Mouse (Mus musculus): ENCODE results near the gene Bloc1s4. TPM values are rescaled to one million over a fixed set of nuclear protein-coding genes. Genes with fewer than 3 reads are reported as not detected.

The Bloc1s4 gene
- polyA plus RNA-seq, 1 experiment from 2014 or later = 23.5 TPM

GRCm38 (mm10) chr5:36736009-36736408 lies 12.4 kb downstream of the Bloc1s4 start:
- 82% methylated on average over 8 of the region's 8 CpGs for WGBS
- H3K27me3 ChIP-seq (ENCODE audit: insufficient read depth, poor library complexity, severe bottlenecking) = no peaks in the 10 kb centered on the region
- H3K27ac ChIP-seq = no peak overlapping the region
- no peak overlapping the region for H3K4me3 ChIP-seq
- no peak for DNase-seq (ENCODE audit: low spot score)
- peaks cover under 1% of the 10 kb centered on the region; the same call in 1 of the 2 replicates for H3K4me1 ChIP-seq (replicated peaks)
- H3K9me3 ChIP-seq = no peaks in the 10 kb centered on the region
- no peaks in the 10 kb centered on the region for H3K36me3 ChIP-seq

- H3K27me3 ChIP-seq (ENCODE audit: insufficient read depth, poor library complexity, severe bottlenecking) = no peaks in the 10 kb centered on the region
- H3K27ac ChIP-seq = no peak overlapping the region
- no peaks in the 10 kb centered on the region for H3K9me3 ChIP-seq
- H3K36me3 ChIP-seq = no peaks in the 10 kb centered on the region
- no peak overlapping the region for H3K4me3 ChIP-seq
- 84% methylated on average over 6 of the region's 6 CpGs for WGBS
- DNase-seq (ENCODE audit: low spot score) = no peak
- H3K4me1 ChIP-seq (replicated peaks) = peaks cover 7% of the 10 kb centered on the region; the same call in 1 of the 2 replicates
Observed at GRCm38 (mm10) chr5:36735106-36735505, 13.3 kb downstream of the Bloc1s4 start.

GRCm38 (mm10) chr5:36733405-36733804 lies 15.0 kb downstream of the Bloc1s4 start:
- no peaks in the 10 kb centered on the region for H3K36me3 ChIP-seq
- H3K27ac ChIP-seq = no peak overlapping the region
- peaks cover 22% of the 10 kb centered on the region; the same call in 1 of the 2 replicates for H3K4me1 ChIP-seq (replicated peaks)
- WGBS = 75% methylated on average over 3 of the region's 3 CpGs
- DNase-seq (ENCODE audit: low spot score) = no peak
- no peaks in the 10 kb centered on the region for H3K27me3 ChIP-seq (ENCODE audit: insufficient read depth, poor library complexity, severe bottlenecking)
- no peak overlapping the region for H3K4me3 ChIP-seq
- H3K9me3 ChIP-seq = no peaks in the 10 kb centered on the region

GRCm38 (mm10) chr5:36731901-36732652 lies 16.4 kb downstream of the Bloc1s4 start:
- no peaks in the 10 kb centered on the region for H3K9me3 ChIP-seq
- H3K4me3 ChIP-seq = no peak overlapping the region
- no peak overlapping the region for H3K27ac ChIP-seq
- no peaks in the 10 kb centered on the region for H3K27me3 ChIP-seq (ENCODE audit: insufficient read depth, poor library complexity, severe bottlenecking)
- peaks cover 27% of the 10 kb centered on the region; the same call in 1 of the 2 replicates for H3K4me1 ChIP-seq (replicated peaks)
- 70% methylated on average over 7 of the region's 7 CpGs for WGBS
- H3K36me3 ChIP-seq = no peaks in the 10 kb centered on the region
- DNase-seq (ENCODE audit: low spot score) = no peak

GRCm38 (mm10) chr5:36730689-36731088 lies 17.8 kb downstream of the Bloc1s4 start:
- Histone ChIP-seq H3K36me3 (no peaks in the 10 kb centered on the region), H3K27ac (no peak overlapping the region), H3K4me1 (replicated peaks) (peaks cover 32% of the 10 kb centered on the region; the same call in 1 of the 2 replicates), H3K4me3 (no peak overlapping the region), H3K9me3 (no peaks in the 10 kb centered on the region), H3K27me3 (ENCODE audit: insufficient read depth, poor library complexity, severe bottlenecking) (no peaks in the 10 kb centered on the region)
- no peak for DNase-seq (ENCODE audit: low spot score)
- 76% methylated on average over 3 of the region's 3 CpGs for WGBS

- Histone ChIP-seq H3K27ac (no peak overlapping the region), H3K4me3 (no peak overlapping the region), H3K27me3 (ENCODE audit: insufficient read depth, poor library complexity, severe bottlenecking) (no peaks in the 10 kb centered on the region), H3K36me3 (no peaks in the 10 kb centered on the region), H3K4me1 (replicated peaks) (peaks cover 32% of the 10 kb centered on the region; the same call in 1 of the 2 replicates), H3K9me3 (no peaks in the 10 kb centered on the region)
- WGBS = 87% methylated on average over 2 of the region's 2 CpGs
- DNase-seq (ENCODE audit: low spot score) = no peak
Observed at GRCm38 (mm10) chr5:36729923-36730322, 18.5 kb downstream of the Bloc1s4 start.

GRCm38 (mm10) chr5:36729086-36729473 lies 19.4 kb downstream of the Bloc1s4 start:
- WGBS = 78% methylated on average over 4 of the region's 4 CpGs
- Histone ChIP-seq H3K27ac (no peak overlapping the region), H3K9me3 (no peaks in the 10 kb centered on the region)

GRCm38 (mm10) chr5:36728403-36729085 lies 19.9 kb downstream of the Bloc1s4 start:
- no peaks in the 10 kb centered on the region for H3K27me3 ChIP-seq (ENCODE audit: insufficient read depth, poor library complexity, severe bottlenecking)
- no peak overlapping the region for H3K27ac ChIP-seq
- peaks cover 32% of the 10 kb centered on the region; the same call in 1 of the 2 replicates for H3K4me1 ChIP-seq (replicated peaks)
- no peak overlapping the region for H3K4me3 ChIP-seq
- no peaks in the 10 kb centered on the region for H3K36me3 ChIP-seq
- H3K9me3 ChIP-seq = no peaks in the 10 kb centered on the region
- DNase-seq (ENCODE audit: low spot score) = no peak
- 81% methylated on average over 8 of the region's 8 CpGs for WGBS

More at GRCm38 (mm10) chr5:36729086-36729473, 19.4 kb downstream of the Bloc1s4 start:
- Histone ChIP-seq H3K27me3 (ENCODE audit: insufficient read depth, poor library complexity, severe bottlenecking) (no peaks in the 10 kb centered on the region), H3K36me3 (no peaks in the 10 kb centered on the region), H3K4me1 (replicated peaks) (peaks cover 32% of the 10 kb centered on the region; the same call in 1 of the 2 replicates), H3K4me3 (no peak overlapping the region)
- no peak for DNase-seq (ENCODE audit: low spot score)

- WGBS = 76% methylated on average over 7 of the region's 7 CpGs
- H3K9me3 ChIP-seq = no peaks in the 10 kb centered on the region
- H3K4me1 ChIP-seq (replicated peaks) = peaks cover 35% of the 10 kb centered on the region; the same call in 1 of the 2 replicates
- H3K27ac ChIP-seq = no peak overlapping the region
- no peak for DNase-seq (ENCODE audit: low spot score)
- no peaks in the 10 kb centered on the region for H3K27me3 ChIP-seq (ENCODE audit: insufficient read depth, poor library complexity, severe bottlenecking)
- H3K4me3 ChIP-seq = no peak overlapping the region
- H3K36me3 ChIP-seq = no peaks in the 10 kb centered on the region
Observed at GRCm38 (mm10) chr5:36727776-36728175, 20.7 kb downstream of the Bloc1s4 start.

- Histone ChIP-seq H3K27me3 (ENCODE audit: insufficient read depth, poor library complexity, severe bottlenecking) (no peaks in the 10 kb centered on the region), H3K9me3 (no peaks in the 10 kb centered on the region), H3K27ac (no peak overlapping the region), H3K4me1 (replicated peaks) (peaks cover 35% of the 10 kb centered on the region; the same call in 1 of the 2 replicates), H3K36me3 (no peaks in the 10 kb centered on the region), H3K4me3 (no peak overlapping the region)
- 67% methylated on average over 2 of the region's 2 CpGs for WGBS
- no peak for DNase-seq (ENCODE audit: low spot score)
Observed at GRCm38 (mm10) chr5:36727136-36727535, 21.3 kb downstream of the Bloc1s4 start.

GRCm38 (mm10) chr5:36726387-36726801 lies 22.1 kb downstream of the Bloc1s4 start:
- Histone ChIP-seq H3K36me3 (no peaks in the 10 kb centered on the region), H3K4me1 (replicated peaks) (peaks cover 35% of the 10 kb centered on the region; the same call in 1 of the 2 replicates), H3K4me3 (no peak overlapping the region), H3K27me3 (ENCODE audit: insufficient read depth, poor library complexity, severe bottlenecking) (no peaks in the 10 kb centered on the region), H3K9me3 (no peaks in the 10 kb centered on the region), H3K27ac (no peak overlapping the region)
- DNase-seq (ENCODE audit: low spot score) = no peak
- 71% methylated on average over 9 of the region's 9 CpGs for WGBS

GRCm38 (mm10) chr5:36725861-36726260 lies 22.6 kb downstream of the Bloc1s4 start:
- 71% methylated on average over 12 of the region's 12 CpGs for WGBS
- no peaks in the 10 kb centered on the region for H3K9me3 ChIP-seq
- DNase-seq (ENCODE audit: low spot score) = no peak

GRCm38 (mm10) chr5:36724274-36724673 lies 24.2 kb downstream of the Bloc1s4 start:
- no peak overlapping the region for H3K4me3 ChIP-seq
- H3K27me3 ChIP-seq (ENCODE audit: insufficient read depth, poor library complexity, severe bottlenecking) = no peaks in the 10 kb centered on the region
- no peaks in the 10 kb centered on the region for H3K9me3 ChIP-seq
- 63% methylated on average over 7 of the region's 7 CpGs for WGBS
- no peak overlapping the region for H3K27ac ChIP-seq
- H3K4me1 ChIP-seq (replicated peaks) = peaks cover 21% of the 10 kb centered on the region; the same call in 1 of the 2 replicates
- no peak for DNase-seq (ENCODE audit: low spot score)
- no peaks in the 10 kb centered on the region for H3K36me3 ChIP-seq

More at GRCm38 (mm10) chr5:36725861-36726260, 22.6 kb downstream of the Bloc1s4 start:
- Histone ChIP-seq H3K4me3 (no peak overlapping the region), H3K4me1 (replicated peaks) (peaks cover 33% of the 10 kb centered on the region; the same call in 1 of the 2 replicates), H3K36me3 (no peaks in the 10 kb centered on the region), H3K27ac (0 out of 2 replicates have a peak overlapping the region, but pooled peaks have one; percentile 13), H3K27me3 (ENCODE audit: insufficient read depth, poor library complexity, severe bottlenecking) (no peaks in the 10 kb centered on the region)

All from hindbrain, embryonic 10.5 days (tissue).